Mouse (Mus musculus) intestine, embryonic 15.5 days (tissue): Measurements from ENCODE around the gene Cep104. TPM values are rescaled to one million over a fixed set of nuclear protein-coding genes. Genes with fewer than 3 reads are reported as not detected.

Experiments
- ATAC-seq: fragments of 200-750 bp; cut with Nextera tagmentation; 2 replicates; pipeline ENCODE4 v1.8.0; 2017; ENCODE audit warnings: moderate TSS enrichment, moderate library complexity
- H3K27ac ChIP-seq: fragments of 300-500 bp; sonication (generic); 2 replicates; pipeline ENCODE4 v1.5.1; 2015; ENCODE audit warnings: mild to moderate bottlenecking, inconsistent platforms
- H3K27me3 ChIP-seq: fragments of 300-500 bp; sonication (generic); replicated peaks from 2 replicates; pipeline ENCODE4 v1.6.1; 2015; ENCODE audit warnings: inconsistent platforms
- H3K36me3 ChIP-seq: fragments of 300-500 bp; sonication (generic); 2 replicates; pipeline ENCODE4 v1.6.1; 2015; ENCODE audit warnings: inconsistent platforms
- H3K4me1 ChIP-seq: fragments of 300-500 bp; sonication (generic); replicated peaks from 2 replicates; pipeline ENCODE4 v1.6.1; 2015; ENCODE audit warnings: inconsistent platforms
- H3K4me2 ChIP-seq: fragments of 300-500 bp; sonication (generic); replicated peaks from 2 replicates; pipeline ENCODE4 v1.6.1; 2015; ENCODE audit warnings: mild to moderate bottlenecking, inconsistent platforms
- H3K4me3 ChIP-seq: fragments of 300-500 bp; sonication (generic); replicated peaks from 2 replicates; pipeline ENCODE4 v1.5.1; 2015; ENCODE audit warnings: inconsistent platforms
- H3K9ac ChIP-seq: fragments of 300-500 bp; sonication (generic); 2 replicates; pipeline ENCODE4 v1.6.1; 2015; ENCODE audit warnings: inconsistent platforms
- H3K9me3 ChIP-seq: fragments of 300-500 bp; sonication (generic); 2 replicates; pipeline ENCODE4 v1.6.1; 2016; ENCODE audit warnings: inconsistent platforms
- WGBS: fragments of 180-500 bp; shearing (Covaris S2); methylation state at CpG from one replicate; pipeline ENCODE4 v1.1.7; 2015; 5-methylcytosine and 5-hydroxymethylcytosine counted together
- polyA plus RNA-seq: library from polyadenylated mRNA; unstranded; fragments of >200 nt; fragmentation: Nextera tagmentation; extraction: Ambion mirVana; gene quantifications from 2 replicates; pipeline ENCODE4 v1.2.1, GENCODE M21; 2015

Gene Cep104
- polyA plus RNA-seq, 1 experiment from 2014 or later, result 10.8 TPM

DNA sequence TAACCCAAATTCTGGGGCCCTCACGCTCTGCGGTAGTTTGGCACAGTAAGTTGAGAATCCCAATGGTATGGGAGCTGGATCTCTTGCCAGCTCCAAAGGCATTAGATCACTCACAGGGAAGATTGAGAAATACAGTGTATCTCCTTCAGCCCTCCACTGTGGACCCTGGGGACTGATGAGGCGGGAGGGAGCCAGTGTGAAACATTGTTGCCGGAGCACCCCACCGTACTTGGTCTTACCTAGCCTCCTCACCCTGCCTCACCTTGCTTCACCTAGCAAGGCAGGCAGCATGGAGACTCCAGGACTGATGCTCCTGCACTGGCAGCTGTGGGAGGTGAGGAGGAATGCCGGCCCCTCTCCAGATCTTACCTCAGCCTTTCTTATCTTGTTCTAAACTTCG lies 80.5 kb downstream of the Cep104 start:
- Histone ChIP-seq H3K4me3 (no peak overlapping the region), H3K27ac (no peak overlapping the region), H3K36me3 (no peaks in the 10 kb centered on the region), H3K4me2 (no peak overlapping the region), H3K4me1 (no peaks in the 10 kb centered on the region), H3K9ac (no peak overlapping the region), H3K27me3 (0 out of 2 replicates have a peak, but pooled peaks cover 3% of the 10 kb centered on the region), H3K9me3 (no peaks in the 10 kb centered on the region)
- no peak for ATAC-seq
- WGBS, result 82% methylated on average over 7 of the region's 7 CpGs

DNA sequence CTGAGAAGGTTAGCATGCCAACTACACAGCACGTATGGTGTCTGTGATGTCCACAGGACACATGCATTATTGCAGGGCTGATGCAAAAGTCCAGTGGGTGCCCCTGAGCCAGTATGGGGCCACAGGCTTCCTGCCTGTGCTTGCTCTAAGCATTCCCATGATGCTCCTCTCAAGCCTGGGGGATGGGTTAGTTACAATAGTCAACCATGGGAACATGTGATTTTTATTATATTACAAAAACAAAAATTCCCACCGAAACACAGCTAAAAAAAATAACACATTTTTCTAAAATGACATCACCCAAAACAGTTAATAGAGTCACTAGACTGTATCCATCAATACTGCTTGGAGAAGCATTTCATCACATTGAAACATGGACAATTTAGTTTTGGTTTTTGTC lies 81.1 kb downstream of the Cep104 start:
- WGBS, result 64% methylated on average over 2 of the region's 2 CpGs
- Histone ChIP-seq H3K27ac (no peak overlapping the region), H3K36me3 (no peaks in the 10 kb centered on the region), H3K9ac (no peak overlapping the region), H3K4me2 (no peak overlapping the region), H3K4me1 (no peaks in the 10 kb centered on the region), H3K27me3 (0 out of 2 replicates have a peak, but pooled peaks cover 3% of the 10 kb centered on the region), H3K9me3 (no peaks in the 10 kb centered on the region), H3K4me3 (no peak overlapping the region)
- ATAC-seq, result no peak

DNA sequence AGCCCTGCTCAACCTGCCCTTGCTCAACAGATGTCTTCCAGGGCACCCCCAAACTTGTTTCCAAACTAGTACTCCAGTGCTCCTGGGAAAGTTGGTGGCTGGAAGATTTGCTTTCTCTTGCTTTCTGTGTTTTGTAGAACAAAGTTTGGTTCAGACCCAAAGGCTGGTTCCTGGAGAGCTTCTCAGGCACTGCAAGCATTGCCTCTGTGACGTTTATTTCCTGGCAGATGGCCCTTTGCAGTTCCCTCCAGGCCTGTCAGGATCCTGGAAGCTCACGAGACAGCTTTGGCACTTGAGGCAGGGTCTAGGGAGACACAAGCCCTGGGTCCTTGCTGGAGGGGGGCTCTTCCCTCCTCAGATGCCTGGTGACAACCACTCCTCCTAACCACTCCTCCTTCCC lies 81.7 kb downstream of the Cep104 start:
- Histone ChIP-seq H3K36me3 (no peaks in the 10 kb centered on the region), H3K27me3 (0 out of 2 replicates have a peak, but pooled peaks cover 3% of the 10 kb centered on the region), H3K27ac (no peak overlapping the region), H3K4me3 (no peak overlapping the region), H3K4me2 (no peak overlapping the region), H3K9ac (no peak overlapping the region), H3K9me3 (no peaks in the 10 kb centered on the region), H3K4me1 (no peaks in the 10 kb centered on the region)
- no peak for ATAC-seq
- 36% methylated on average over 2 of the region's 2 CpGs for WGBS

DNA sequence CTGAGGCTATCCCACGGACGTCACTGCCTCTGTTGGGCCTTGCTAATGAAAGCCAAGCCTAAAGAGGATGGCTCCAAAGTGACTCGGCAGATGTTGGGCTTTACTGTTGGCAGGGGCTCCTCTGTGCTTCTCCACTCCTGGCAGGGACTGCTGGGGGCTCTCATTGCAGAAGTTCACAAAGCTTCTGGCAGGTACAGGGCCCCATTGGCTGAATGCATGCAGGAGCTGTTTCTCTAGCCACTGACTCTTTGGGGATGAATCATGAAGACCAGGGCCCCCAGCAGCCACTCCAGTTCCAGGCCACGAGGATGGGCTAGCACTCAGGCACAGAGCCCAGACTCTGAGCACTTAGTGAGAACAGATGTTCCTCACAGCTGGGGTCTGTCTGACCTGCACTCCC lies 82.7 kb downstream of the Cep104 start:
- Histone ChIP-seq H3K9me3 (no peaks in the 10 kb centered on the region), H3K27ac (no peak overlapping the region), H3K27me3 (0 out of 2 replicates have a peak, but pooled peaks cover 3% of the 10 kb centered on the region), H3K4me2 (no peak overlapping the region), H3K4me3 (no peak overlapping the region), H3K4me1 (no peaks in the 10 kb centered on the region), H3K36me3 (no peaks in the 10 kb centered on the region), H3K9ac (no peak overlapping the region)
- WGBS, result 58% methylated on average over 4 of the region's 4 CpGs
- ATAC-seq, result no peak

Other genes with a start within 250 kb of the Cep104 start
- gene A430005L14Rik, start 18.0 kb upstream of the Cep104 start, polyA plus RNA-seq, result 68.1 and 70.1 TPM in 2 replicates
- 14.1 and 15.3 TPM in 2 replicates for gene Dffb, start 68 bp upstream of the Cep104 start, polyA plus RNA-seq
- 22.3 and 23.3 TPM in 2 replicates for gene Lrrc47, start 36.5 kb downstream of the Cep104 start, polyA plus RNA-seq
- gene Smim1, start 51.0 kb downstream of the Cep104 start, polyA plus RNA-seq, result 124 and 154 TPM in 2 replicates
- gene Ccdc27, start 67.5 kb downstream of the Cep104 start, polyA plus RNA-seq, result not detected in 2 replicates
- 0.13 and 0.33 TPM in 2 replicates for gene Trp73, start 165.0 kb downstream of the Cep104 start, polyA plus RNA-seq
- gene Wrap73, start 167.2 kb downstream of the Cep104 start, polyA plus RNA-seq, result 28.9 and 31.2 TPM in 2 replicates
- gene Tprgl, start 185.5 kb downstream of the Cep104 start, polyA plus RNA-seq, result 102 and 110 TPM in 2 replicates
- gene Megf6, start 195.5 kb downstream of the Cep104 start, polyA plus RNA-seq, result 13.1 and 14.2 TPM in 2 replicates